Mouse (Mus musculus) liver, embryonic 13.5 days (tissue): ENCODE measurements at regions not wholly inside any gene's neighbourhood (a gene's known extent, or its start where the extent isn't known, plus 50 kb on each side); places are given as distances from the start of the nearest gene placed in this dataset.

Experiments used
- ATAC-seq: fragments of 200-750 bp; cut with Nextera tagmentation; 2 replicates; pipeline ENCODE4 v1.8.0; 2017; ENCODE audit warnings: low read depth, mild to moderate bottlenecking, moderate number of reproducible peaks, moderate library complexity
- DNase-seq: peaks from one replicate; pipeline ENCODE4 v3.0.0; 2022
- H3K27ac ChIP-seq: fragments of 300-500 bp; sonication (generic); 2 replicates; pipeline ENCODE4 v1.5.1; 2015; ENCODE audit warnings: moderate library complexity, mild to moderate bottlenecking, inconsistent platforms
- H3K27me3 ChIP-seq: fragments of 300-500 bp; sonication (generic); 2 replicates; pipeline ENCODE4 v1.6.1; 2015; ENCODE audit warnings: mild to moderate bottlenecking, inconsistent platforms
- H3K36me3 ChIP-seq: fragments of 300-500 bp; sonication (generic); 2 replicates; pipeline ENCODE4 v1.6.1; 2015; ENCODE audit warnings: mild to moderate bottlenecking, inconsistent platforms
- H3K4me1 ChIP-seq: fragments of 300-500 bp; sonication (generic); replicated peaks from 2 replicates; pipeline ENCODE4 v1.6.1; 2015; ENCODE audit warnings: inconsistent platforms
- H3K4me2 ChIP-seq: fragments of 300-500 bp; sonication (generic); 2 replicates; pipeline ENCODE4 v1.6.1; 2015; ENCODE audit warnings: inconsistent platforms, mild to moderate bottlenecking, moderate library complexity
- H3K4me3 ChIP-seq: fragments of 300-500 bp; sonication (generic); replicated peaks from 2 replicates; pipeline ENCODE4 v1.5.1; 2015; ENCODE audit warnings: mild to moderate bottlenecking, inconsistent platforms
- H3K9ac ChIP-seq: fragments of 300-500 bp; sonication (generic); 2 replicates; pipeline ENCODE4 v1.6.1; 2015; ENCODE audit warnings: mild to moderate bottlenecking, inconsistent platforms
- H3K9me3 ChIP-seq: fragments of 300-500 bp; sonication (generic); replicated peaks from 2 replicates; pipeline ENCODE4 v1.6.1; 2016; ENCODE audit warnings: inconsistent platforms
- WGBS: fragments of 180-500 bp; shearing (Covaris S2); methylation state at CpG from one replicate; pipeline ENCODE4 v1.1.7; 2015; ENCODE audit not compliant: insufficient replicate concordance; 5-methylcytosine and 5-hydroxymethylcytosine counted together

- ATAC-seq = no peak
- no peaks in the 10 kb centered on the region for H3K9me3 ChIP-seq
- no peaks in the 10 kb centered on the region for H3K36me3 ChIP-seq
- H3K9ac ChIP-seq = no peak overlapping the region
- no peak for DNase-seq
- no peak overlapping the region for H3K27ac ChIP-seq
- H3K4me1 ChIP-seq = no peaks in the 10 kb centered on the region
- 30% methylated on average over 1 of the region's 1 CpGs for WGBS
- no peaks in the 10 kb centered on the region for H3K27me3 ChIP-seq
- H3K4me3 ChIP-seq = no peak overlapping the region
- H3K4me2 ChIP-seq = no peak overlapping the region
These were observed 779.8 kb upstream of the Tbl1xr1 start for GRCm38 (mm10) chr3:21296581-21297110.

- DNase-seq (no peak), ATAC-seq (no peak)
- Histone ChIP-seq H3K27me3 (no peaks in the 10 kb centered on the region), H3K4me2 (no peak overlapping the region), H3K27ac (no peak overlapping the region), H3K4me1 (no peaks in the 10 kb centered on the region), H3K36me3 (no peaks in the 10 kb centered on the region), H3K9me3 (no peaks in the 10 kb centered on the region), H3K9ac (no peak overlapping the region), H3K4me3 (no peak overlapping the region)
- WGBS = 48% methylated on average over 4 of the region's 4 CpGs
These were observed 751.0 kb upstream of the Tbl1xr1 start for GRCm38 (mm10) chr3:21325329-21325896.

- no peaks in the 10 kb centered on the region for H3K36me3 ChIP-seq
- no peak overlapping the region for H3K9ac ChIP-seq
- no peak for ATAC-seq
- H3K27ac ChIP-seq = no peak overlapping the region
- no peaks in the 10 kb centered on the region for H3K4me1 ChIP-seq
- H3K4me2 ChIP-seq = no peak overlapping the region
- no peaks in the 10 kb centered on the region for H3K9me3 ChIP-seq
- H3K27me3 ChIP-seq = no peaks in the 10 kb centered on the region
- H3K4me3 ChIP-seq = no peak overlapping the region
- no peak for DNase-seq
These were observed 734.5 kb upstream of the Tbl1xr1 start for GRCm38 (mm10) chr3:21341916-21342315.

GRCm38 (mm10) chr3:21343095-21343494, 733.4 kb upstream of the Tbl1xr1 start:
- ATAC-seq (no peak), DNase-seq (no peak)
- H3K4me2 ChIP-seq = no peak overlapping the region
- H3K4me1 ChIP-seq = no peaks in the 10 kb centered on the region
- no peaks in the 10 kb centered on the region for H3K9me3 ChIP-seq
- H3K9ac ChIP-seq = no peak overlapping the region
- H3K27ac ChIP-seq = no peak overlapping the region
- H3K4me3 ChIP-seq = no peak overlapping the region
- no peaks in the 10 kb centered on the region for H3K36me3 ChIP-seq
- 73% methylated on average over 1 of the region's 1 CpGs for WGBS
- no peaks in the 10 kb centered on the region for H3K27me3 ChIP-seq

DNA sequence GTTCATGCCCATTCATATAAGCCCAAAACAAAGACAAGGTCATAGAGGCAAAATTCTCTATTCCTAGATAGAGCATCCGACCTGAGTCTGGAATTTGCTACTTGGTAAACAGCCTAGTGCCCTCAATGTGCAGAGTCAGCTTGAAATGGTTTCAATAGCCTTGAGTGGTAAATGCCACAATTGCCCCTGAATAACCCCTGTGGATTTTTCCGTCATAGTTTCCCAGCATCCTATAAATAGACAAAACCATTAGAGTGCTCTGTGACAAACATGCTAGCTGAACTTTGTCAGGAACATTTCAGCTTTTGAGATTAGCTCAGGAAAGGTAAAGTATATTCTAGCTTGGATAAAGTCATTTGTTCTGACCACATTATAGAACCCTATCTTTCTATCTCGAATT, 727.0 kb upstream of the Tbl1xr1 start:
- Histone ChIP-seq H3K27me3 (no peaks in the 10 kb centered on the region), H3K27ac (no peak overlapping the region), H3K9me3 (no peaks in the 10 kb centered on the region), H3K9ac (no peak overlapping the region), H3K4me1 (no peaks in the 10 kb centered on the region), H3K4me2 (no peak overlapping the region), H3K4me3 (no peak overlapping the region), H3K36me3 (no peaks in the 10 kb centered on the region)
- ATAC-seq (no peak), DNase-seq (no peak)
- 52% methylated on average over 3 of the region's 3 CpGs for WGBS

DNA sequence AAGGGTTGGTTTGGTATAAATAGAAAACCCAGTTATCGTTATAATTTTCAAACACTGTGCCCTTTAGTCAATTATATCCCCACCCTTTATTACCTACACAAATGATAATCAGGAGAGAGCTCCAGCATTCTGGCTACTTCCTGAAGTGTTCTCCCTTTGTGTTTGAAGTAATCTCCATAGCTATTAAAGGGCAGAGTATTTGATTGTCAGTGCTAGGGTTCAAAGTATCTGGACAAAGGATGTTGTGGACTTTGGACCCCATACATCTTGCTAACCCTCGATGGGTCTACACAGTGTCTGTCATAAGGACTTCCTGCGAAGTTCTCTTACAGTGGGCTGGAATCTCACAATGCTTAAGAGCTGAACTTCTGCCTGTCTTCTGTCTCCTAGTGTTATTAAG, 720.3 kb upstream of the Tbl1xr1 start:
- no peak for ATAC-seq

DNA sequence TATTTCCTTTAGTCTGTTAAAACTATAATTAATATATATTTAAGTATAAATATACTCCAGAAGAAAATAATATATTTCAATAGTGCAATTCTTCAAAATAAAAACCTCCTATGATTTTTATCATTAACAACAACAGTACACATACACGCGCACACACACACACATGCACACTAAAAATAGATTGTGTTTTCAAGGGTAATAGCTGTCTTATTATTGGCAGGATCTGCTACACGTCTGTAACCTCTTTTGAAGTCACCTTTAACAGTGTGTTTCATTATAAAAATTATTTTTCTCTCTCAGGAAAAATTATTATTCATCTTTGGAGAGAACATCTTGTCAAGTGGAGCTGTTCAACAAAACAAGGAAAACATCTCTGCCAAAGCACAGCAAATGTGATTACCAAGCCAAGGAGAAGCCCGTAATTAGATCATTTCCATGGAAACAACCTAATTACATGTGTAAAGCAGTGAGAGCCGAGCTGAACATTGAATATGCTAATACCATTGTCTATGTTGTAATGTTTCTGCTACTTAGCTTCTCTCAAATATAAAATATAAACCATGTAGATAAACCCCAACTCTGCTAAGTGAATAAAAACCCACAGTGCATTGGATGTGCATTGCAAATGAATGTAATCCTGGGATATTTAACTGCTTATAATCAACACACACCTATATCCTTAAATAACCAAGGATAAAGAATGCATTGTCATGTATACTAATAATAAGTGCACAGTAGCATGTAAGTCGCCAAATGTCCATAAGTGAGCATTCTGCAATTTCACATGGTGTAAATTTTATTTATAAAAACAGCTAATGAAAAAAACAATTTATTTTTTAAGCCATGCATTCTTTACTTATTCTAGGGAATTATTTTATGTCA, 719.4 kb upstream of the Tbl1xr1 start:
- Histone ChIP-seq H3K9me3 (no peaks in the 10 kb centered on the region), H3K4me2 (no peak overlapping the region), H3K4me1 (no peaks in the 10 kb centered on the region), H3K27ac (no peak overlapping the region), H3K27me3 (no peaks in the 10 kb centered on the region), H3K36me3 (no peaks in the 10 kb centered on the region), H3K4me3 (no peak overlapping the region), H3K9ac (no peak overlapping the region)
- ATAC-seq (no peak), DNase-seq (no peak)
- 59% methylated on average over 6 of the region's 6 CpGs for WGBS

More for the DNA sequence above, 720.3 kb upstream of the Tbl1xr1 start:
- Histone ChIP-seq H3K9ac (no peak overlapping the region), H3K27me3 (no peaks in the 10 kb centered on the region), H3K27ac (no peak overlapping the region), H3K36me3 (no peaks in the 10 kb centered on the region), H3K9me3 (no peaks in the 10 kb centered on the region), H3K4me1 (no peaks in the 10 kb centered on the region), H3K4me2 (no peak overlapping the region), H3K4me3 (no peak overlapping the region)
- WGBS = 63% methylated on average over 3 of the region's 3 CpGs
- no peak for DNase-seq

DNA sequence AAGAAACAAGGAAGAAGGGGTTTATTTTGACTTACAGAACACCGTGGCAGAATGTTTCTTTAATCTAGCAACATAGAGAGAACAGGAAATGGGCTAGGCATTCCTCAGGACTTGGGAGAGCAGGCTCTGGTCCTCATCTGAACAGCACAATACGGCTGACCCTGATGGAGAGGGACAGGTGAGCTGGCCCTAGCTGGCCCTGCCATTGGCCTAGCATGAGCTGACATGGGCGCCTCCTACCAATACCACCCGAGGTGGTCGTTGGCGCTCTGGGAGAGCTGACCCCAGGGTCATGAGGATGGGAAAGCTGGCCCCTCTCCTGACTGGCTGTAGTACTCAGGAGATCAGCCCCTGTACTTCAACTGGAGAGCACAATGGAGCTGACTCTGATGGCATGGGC, 718.4 kb upstream of the Tbl1xr1 start:
- Histone ChIP-seq H3K27me3 (no peaks in the 10 kb centered on the region), H3K4me2 (no peak overlapping the region), H3K4me1 (no peaks in the 10 kb centered on the region), H3K9ac (no peak overlapping the region), H3K9me3 (no peaks in the 10 kb centered on the region), H3K4me3 (no peak overlapping the region), H3K36me3 (no peaks in the 10 kb centered on the region), H3K27ac (no peak overlapping the region)
- ATAC-seq = no peak
- 68% methylated on average over 6 of the region's 6 CpGs for WGBS
- DNase-seq = no peak

GRCm38 (mm10) chr3:21361069-21361468, 715.4 kb upstream of the Tbl1xr1 start:
- ATAC-seq = no peak
- H3K27me3 ChIP-seq = no peaks in the 10 kb centered on the region
- H3K4me2 ChIP-seq = no peak overlapping the region
- 65% methylated on average over 3 of the region's 3 CpGs for WGBS
- no peaks in the 10 kb centered on the region for H3K36me3 ChIP-seq
- H3K9ac ChIP-seq = no peak overlapping the region
- DNase-seq = no peak
- no peak overlapping the region for H3K4me3 ChIP-seq
- no peak overlapping the region for H3K27ac ChIP-seq
- no peaks in the 10 kb centered on the region for H3K4me1 ChIP-seq
- H3K9me3 ChIP-seq = no peaks in the 10 kb centered on the region

- DNase-seq (no peak), ATAC-seq (no peak)
- no peaks in the 10 kb centered on the region for H3K36me3 ChIP-seq
- no peaks in the 10 kb centered on the region for H3K4me1 ChIP-seq
- no peak overlapping the region for H3K4me3 ChIP-seq
- WGBS = 71% methylated on average over 2 of the region's 2 CpGs
- H3K9me3 ChIP-seq = no peaks in the 10 kb centered on the region
- H3K27me3 ChIP-seq = no peaks in the 10 kb centered on the region
- H3K4me2 ChIP-seq = no peak overlapping the region
- no peak overlapping the region for H3K27ac ChIP-seq
- H3K9ac ChIP-seq = no peak overlapping the region
These were observed 696.6 kb upstream of the Tbl1xr1 start for GRCm38 (mm10) chr3:21379816-21380215.

- no peak overlapping the region for H3K9ac ChIP-seq
- no peak for DNase-seq
- no peaks in the 10 kb centered on the region for H3K4me1 ChIP-seq
- no peak overlapping the region for H3K4me2 ChIP-seq
- H3K27me3 ChIP-seq = no peaks in the 10 kb centered on the region
- no peaks in the 10 kb centered on the region for H3K9me3 ChIP-seq
- H3K27ac ChIP-seq = no peak overlapping the region
- 53% methylated on average over 3 of the region's 3 CpGs for WGBS
- no peaks in the 10 kb centered on the region for H3K36me3 ChIP-seq
- no peak for ATAC-seq
- H3K4me3 ChIP-seq = no peak overlapping the region
These were observed 695.4 kb upstream of the Tbl1xr1 start for GRCm38 (mm10) chr3:21381072-21381471.

DNA sequence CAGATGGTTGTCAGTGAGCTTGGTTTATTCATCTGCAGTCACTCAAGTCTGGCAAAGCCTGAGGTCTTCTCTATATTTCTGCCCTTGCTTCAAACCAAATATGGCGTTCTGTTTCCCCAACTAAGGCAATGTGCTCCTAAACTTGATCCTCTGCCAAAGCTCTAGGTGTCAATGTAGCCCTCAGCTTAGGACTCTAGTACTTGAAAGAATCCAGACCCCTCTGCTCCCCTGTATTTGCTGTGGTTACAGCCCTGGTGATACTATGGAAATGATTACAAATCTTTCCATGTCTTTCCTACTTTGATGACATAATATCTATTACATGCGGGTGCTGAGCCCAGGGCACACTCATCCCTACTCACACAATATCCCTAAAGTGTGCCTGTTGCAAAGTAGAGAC, 672.9 kb upstream of the Tbl1xr1 start:
- no peaks in the 10 kb centered on the region for H3K4me1 ChIP-seq
- H3K4me3 ChIP-seq = no peak overlapping the region
- ATAC-seq (no peak), DNase-seq (no peak)
- no peak overlapping the region for H3K4me2 ChIP-seq
- H3K9ac ChIP-seq = no peak overlapping the region
- WGBS = 56% methylated on average over 2 of the region's 2 CpGs
- no peaks in the 10 kb centered on the region for H3K27me3 ChIP-seq
- no peaks in the 10 kb centered on the region for H3K9me3 ChIP-seq
- no peaks in the 10 kb centered on the region for H3K36me3 ChIP-seq
- no peak overlapping the region for H3K27ac ChIP-seq
